Mouse (Mus musculus): ENCODE measurements around the gene Dmap1. TPM values are rescaled to one million over a fixed set of nuclear protein-coding genes. Genes with fewer than 3 reads are reported as not detected.

Gene Dmap1
- total RNA-seq, 2 experiments from 2014 or later = 21.6 to 22.9 TPM

- intact Hi-C loops (cut with DNase I) = no loop called here
- no peak for DNase-seq
These were observed 23.3 kb downstream of the Dmap1 start for GRCm38 (mm10) chr4:117658582-117659444.

- DNase-seq = no peak
- intact Hi-C loops (cut with DNase I) = no loop called here
These were observed 24.4 kb downstream of the Dmap1 start for GRCm38 (mm10) chr4:117657646-117658045.

- no peak for DNase-seq
- intact Hi-C loops (cut with DNase I) = no loop called here
These were observed 25.1 kb downstream of the Dmap1 start for GRCm38 (mm10) chr4:117656961-117657360.

DNA sequence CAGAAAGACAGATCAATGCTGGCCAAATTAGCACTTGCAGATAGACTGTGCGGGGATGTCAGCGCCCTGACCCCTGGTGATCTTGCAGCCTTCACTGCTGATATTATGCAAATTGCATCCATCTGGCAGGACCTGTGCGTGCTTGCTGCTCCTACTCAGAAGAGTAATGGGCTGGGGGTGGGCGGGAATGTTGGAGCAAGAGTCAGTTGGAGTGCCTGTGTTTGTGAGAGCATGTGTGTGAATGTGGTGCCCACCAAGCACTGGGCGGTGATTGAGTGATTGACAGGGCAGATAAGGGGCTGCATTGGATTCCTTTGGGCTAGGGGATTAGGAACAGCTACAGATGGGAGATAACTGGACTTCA, 26.6 kb downstream of the Dmap1 start:
- intact Hi-C loops (cut with DNase I) = no loop called here
- no peak for DNase-seq

GRCm38 (mm10) chr4:117654703-117655499, 27.2 kb downstream of the Dmap1 start:
- intact Hi-C loops (cut with DNase I) = no loop called here
- DNase-seq = no peak

DNA sequence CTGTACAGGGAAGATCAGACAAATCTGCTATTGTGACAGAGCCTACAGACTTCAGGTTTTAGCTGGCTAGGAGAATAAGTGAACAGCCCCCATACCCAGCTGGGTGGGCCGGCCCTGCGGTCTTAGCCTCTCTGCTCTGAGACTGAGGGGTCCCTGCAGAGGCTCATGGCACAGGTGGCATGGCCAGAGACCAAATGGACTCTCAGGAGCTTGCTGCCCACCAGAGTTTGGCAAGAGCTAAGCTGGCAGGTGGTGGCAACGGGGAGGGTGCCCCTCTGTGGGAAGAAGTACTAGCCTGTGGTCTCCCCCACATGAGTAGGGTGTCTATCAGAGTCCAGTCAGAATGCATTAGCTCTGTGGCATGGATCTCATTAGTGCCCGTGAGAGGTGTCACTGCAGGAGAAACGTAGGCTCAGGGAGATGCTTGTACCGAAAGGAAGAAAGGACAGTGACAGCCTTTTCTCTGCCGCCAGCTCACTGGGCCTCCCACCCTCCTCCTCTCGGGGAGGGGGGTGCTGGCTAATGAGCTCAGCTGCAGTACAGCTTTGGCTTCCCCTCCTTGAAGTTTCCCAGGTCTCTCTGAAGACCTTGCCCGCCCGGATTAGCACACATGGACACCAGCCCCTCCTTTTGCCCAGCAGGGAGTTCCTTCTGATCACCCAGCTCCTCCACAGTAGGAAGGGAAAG, 27.9 kb downstream of the Dmap1 start:
- intact Hi-C loops (cut with DNase I) = no loop called here
- DNase-seq = no peak

DNA sequence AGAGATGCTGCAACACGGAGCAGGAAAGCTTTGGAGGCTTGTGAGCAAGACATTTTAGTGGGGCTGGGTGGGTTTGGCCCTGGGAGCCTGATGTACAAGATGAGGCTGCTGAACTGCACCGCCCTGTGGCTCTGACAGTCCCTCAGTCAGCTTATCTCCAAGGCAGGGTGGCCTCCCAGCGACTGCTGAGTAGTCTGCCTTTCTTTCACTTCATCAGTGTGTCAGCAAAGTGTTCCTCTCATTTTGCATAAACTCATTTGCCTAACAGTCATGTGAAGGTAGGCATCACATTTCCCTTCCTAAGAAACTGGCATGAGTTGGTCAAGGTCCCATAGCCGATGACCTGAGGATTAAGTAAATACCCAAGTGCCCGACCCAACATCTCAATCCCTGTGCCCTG, 29.3 kb downstream of the Dmap1 start:
- intact Hi-C loops (cut with DNase I) = no loop called here
- no peak for DNase-seq

DNA sequence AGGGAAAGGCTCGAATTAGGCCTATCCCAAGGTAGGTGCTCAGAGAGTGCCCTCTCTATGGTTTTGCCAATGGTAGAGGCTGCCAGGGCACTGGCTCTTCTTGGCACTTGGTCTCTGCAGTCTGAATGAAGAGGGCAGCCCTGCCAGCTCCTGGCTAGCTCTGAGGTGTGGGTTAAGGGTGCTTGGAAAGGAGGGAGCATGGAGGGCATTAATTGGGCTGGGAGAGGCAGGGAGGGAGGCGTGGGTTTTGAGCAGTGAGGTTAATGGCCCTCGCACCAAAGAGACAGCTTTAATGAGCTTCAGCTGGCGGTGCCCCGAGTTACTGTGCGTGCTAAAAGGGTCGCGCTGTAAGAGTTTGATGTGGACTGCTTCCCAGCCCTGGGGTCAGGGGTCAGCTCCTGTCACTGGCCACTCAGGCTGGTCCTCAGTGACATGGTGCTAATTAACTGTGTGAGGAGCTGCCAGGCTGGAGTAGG, 30.4 kb downstream of the Dmap1 start:
- DNase-seq = no peak
- intact Hi-C loops (cut with DNase I) = no loop called here

DNA sequence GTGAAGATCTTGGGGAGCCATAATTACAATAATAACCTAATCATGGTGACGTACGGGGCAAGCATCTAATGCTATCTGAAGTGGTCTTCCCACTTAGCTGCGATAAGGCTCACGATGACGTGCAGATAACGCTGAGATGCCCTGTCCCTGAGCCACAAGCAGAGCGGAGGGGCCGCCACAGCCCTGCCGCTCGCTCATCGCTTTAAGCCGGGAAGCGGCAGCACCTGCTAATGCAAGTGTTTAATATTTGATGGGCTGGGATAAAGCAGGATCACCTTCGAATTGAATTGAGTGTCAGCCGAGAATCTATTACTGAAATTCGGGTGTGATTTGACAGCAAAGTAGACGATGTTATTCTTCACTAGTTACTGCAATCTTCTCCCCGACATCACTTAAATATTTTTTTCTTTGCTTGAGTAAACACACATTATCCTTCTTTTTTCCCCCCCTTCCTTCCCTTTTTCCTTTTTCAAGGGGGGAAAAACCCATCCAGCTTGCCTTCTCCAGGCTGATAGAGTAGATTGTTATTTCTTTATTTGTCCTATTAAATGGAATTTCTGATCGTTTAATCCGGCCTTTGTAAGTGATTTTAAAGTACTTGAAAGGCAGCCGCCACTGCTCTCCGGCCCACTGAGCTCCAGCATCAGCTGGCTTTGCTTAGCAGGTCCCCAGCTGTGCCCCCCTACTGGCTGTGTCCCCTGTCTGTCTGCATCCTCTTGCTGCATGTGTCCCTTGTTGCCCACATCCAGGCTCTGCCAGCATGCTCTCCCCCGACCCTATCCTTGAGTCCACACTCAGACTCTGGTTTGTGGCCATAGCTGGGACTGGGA, 34.9 kb downstream of the Dmap1 start:
- intact Hi-C loops (cut with DNase I) = no loop called here
- DNase-seq = no peak

GRCm38 (mm10) chr4:117646496-117646895, 35.6 kb downstream of the Dmap1 start:
- DNase-seq = no peak
- intact Hi-C loops (cut with DNase I) = no loop called here

DNA sequence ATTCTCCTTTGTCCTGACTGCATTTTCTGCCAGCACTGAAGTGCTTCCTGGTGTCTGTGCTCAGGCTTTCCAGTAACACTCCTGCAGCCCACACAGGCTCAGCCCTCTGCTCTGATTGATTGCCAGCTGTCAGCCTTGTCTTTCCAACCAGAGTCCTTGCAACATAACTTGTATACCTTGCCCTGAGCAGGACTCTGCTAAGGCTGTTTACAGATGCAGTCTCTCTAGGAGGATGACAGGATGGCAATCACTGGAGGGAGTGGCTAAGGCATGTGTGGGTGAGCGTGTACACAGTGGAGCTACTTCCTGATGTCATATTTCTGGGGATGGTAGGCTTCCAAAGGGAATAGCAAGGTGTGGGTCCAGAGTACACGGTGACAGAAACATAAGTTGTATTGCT, 36.2 kb downstream of the Dmap1 start:
- DNase-seq = no peak
- intact Hi-C loops (cut with DNase I) = no loop called here

DNA sequence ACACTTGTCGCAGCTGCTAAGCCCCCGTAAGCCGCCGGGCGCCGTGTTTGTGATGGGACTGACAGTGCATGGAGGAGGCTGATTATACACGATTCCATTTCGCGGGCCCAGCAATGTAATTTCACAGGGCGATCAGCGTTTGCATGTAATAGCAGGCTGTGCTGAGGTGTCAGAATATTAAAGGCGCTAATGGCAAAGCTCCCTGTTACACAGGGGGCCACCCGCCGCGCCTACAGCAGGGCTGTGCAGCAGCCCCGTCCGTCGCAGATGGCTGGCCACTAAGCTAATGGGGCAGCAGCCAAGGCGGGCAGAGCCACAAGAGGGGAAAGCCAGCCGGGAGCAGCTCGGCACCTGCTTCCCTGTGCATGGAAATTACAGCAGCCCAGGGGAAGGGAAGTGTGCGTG, 37.0 kb downstream of the Dmap1 start:
- intact Hi-C loops (cut with DNase I) = no loop called here
- no peak for DNase-seq

GRCm38 (mm10) chr4:117641804-117642203, 40.3 kb downstream of the Dmap1 start:
- intact Hi-C loops (cut with DNase I) = no loop called here

DNA sequence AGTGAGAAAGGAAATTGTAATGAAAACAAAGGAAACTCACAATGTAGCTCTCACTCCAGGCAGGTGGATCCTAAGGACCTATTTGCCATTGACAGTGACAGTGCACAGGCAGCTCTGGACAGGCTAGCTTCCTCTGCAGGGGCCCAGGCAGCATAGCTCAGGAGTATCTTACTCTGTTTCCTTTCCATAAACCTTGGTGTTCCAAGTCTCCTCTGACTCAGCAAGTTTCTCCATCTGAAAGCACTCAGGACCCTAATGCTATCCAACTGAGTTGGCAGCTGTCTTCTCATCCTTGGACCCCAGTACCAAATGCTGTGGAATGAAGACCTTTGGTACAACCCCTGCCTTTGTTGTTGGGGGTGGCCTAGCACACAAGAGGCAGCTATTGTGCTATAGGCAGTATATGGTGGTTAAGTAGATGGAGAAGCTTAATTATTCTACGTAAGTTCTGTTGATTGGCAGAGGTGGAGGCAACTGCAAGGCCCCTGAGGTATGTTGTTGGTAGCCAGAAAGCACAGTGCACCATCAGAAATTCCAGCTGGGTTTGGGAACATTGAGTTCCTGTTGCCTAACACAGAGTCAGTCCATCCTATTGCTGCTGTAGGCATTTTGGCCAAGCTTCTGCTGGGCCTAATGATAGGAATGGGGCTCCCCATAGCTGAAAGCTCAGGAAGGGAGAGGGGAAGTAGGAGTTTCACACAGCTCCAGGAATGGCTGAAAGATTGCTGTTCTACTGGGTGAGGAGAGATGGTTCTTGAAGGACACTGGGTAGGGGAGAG, 41.0 kb downstream of the Dmap1 start:
- no peak for DNase-seq
- intact Hi-C loops (cut with DNase I) = no loop called here

More at GRCm38 (mm10) chr4:117641804-117642203, 40.3 kb downstream of the Dmap1 start:
- no peak for DNase-seq

- DNase-seq = no peak
- intact Hi-C loops (cut with DNase I) = no loop called here
These were observed 45.0 kb downstream of the Dmap1 start for GRCm38 (mm10) chr4:117636891-117637613.

- no peak for DNase-seq
- intact Hi-C loops (cut with DNase I) = no loop called here
These were observed 45.9 kb downstream of the Dmap1 start for GRCm38 (mm10) chr4:117636152-117636551.

DNA sequence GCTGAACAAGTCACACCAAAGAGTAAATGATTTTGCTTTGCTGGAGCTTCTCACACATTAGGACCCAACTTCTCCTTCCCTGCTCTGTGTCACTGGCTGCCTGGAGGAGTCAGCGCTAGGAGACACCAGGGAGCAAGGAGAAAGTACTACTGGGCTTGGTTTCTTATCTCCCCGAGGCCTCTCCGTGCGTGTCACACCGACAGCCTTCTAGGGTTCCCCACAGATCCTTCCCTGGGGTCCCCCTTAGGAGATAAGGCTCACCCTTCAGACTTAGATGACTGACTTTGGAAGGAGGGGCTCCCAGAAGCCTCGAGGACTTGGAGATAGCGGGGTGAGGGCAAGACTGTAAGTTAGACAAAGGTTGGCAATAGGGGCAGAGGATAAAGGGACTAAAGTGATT, 47.4 kb downstream of the Dmap1 start:
- intact Hi-C loops (cut with DNase I) = no loop called here
- no peak for DNase-seq

DNA sequence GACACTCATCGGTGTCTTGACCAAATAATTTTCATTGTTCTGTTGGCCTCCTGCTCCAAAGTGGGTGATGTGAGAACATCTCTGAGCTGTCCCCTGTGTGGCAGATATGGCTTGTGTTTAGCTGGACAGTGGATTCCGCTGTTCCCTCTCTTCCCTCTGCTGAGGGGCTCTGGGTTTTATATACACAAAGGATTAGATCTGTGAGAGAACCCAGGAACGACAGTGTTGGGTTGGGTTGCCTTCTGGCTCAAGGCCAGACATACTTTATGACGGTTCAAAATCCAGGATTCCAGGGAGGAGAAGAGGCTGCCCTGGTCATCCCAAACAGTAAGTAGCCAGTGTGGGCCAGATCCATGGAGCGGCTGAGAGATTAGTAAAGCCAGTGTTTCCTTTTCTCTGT, 48.5 kb downstream of the Dmap1 start:
- intact Hi-C loops (cut with DNase I) = no loop called here
- DNase-seq = no peak

DNA sequence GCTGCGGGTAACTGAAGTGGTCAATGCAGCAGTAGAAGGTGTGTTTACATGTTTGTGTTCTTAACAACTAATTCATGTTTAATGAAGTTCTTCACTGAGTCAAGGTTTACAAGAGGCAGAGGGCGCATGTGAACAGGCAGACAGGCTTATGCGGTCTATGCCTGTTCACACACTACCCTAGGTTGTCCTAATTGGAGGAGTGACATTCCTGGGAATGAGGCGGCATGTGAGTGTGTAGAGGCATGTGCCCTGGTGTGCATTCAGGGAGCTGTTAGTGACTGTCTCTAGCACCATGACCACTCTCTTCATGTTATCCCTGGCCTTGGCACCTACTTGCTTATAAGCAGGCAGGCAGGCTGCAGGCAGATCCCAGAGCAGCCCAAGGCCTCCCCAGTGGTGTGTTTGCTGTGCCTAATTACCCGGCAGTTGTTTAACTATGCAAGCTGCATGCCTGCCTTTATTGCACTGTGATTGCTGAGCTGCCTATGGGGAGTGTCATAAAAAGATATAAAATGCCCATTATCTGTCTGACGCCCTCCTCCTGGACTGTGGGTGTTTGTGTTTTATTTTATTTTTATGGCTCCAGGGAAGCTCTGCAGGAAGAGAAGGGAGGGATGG, 51.9 kb downstream of the Dmap1 start:
- intact Hi-C loops (cut with DNase I) = no loop called here

More for the DNA sequence above, 51.9 kb downstream of the Dmap1 start:
- no peak for DNase-seq
